Mouse (Mus musculus) urinary bladder, adult 18-20 months (tissue): ENCODE data around the gene Eef2k.

Source experiments
- DNase-seq, 2 experiments: peaks; one replicate each; pipeline ENCODE4 v3.0.0; 2022; ENCODE audit warnings: low spot score in 2 of 2, mixed read lengths in 2 of 2

Gene Eef2k

DNA sequence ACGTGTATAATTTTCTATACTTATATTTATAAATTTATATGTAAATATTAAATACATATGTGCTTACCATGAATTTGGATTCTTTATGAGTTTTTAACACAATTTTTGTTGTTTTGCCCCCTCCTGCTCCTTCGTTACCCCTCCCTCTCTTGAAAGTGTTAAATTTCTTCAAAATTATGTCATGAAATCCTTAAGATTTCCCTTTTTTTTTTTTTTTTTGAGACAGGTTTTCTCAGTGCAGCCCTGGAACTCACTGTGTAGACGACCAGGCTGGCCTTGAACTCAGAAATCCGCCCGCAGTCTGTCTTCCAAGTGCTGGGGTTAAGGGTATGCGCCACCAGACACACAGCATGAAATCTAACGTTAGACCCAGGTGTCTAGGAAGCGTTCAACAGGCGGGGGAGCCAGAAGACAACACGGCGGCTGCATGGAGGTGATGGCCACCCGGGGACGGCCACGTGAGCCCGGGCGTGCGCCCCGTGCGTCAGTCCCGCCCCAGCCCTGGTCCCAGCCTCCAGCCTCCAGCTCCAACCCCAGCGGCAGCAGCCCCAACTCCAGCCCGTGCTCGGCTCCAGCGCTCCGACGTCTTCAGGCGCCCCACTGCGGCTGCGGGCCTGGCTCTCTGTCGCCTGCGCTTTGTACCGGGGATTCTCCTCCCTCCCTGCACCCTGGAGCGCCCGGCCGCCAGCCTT is at the start of gene Eef2k:
Gene Eef2k, plus strand, starts transcription at position 487 of the 692 bp plus-strand sequence.
- DNase-seq: peak; percentile 80 to 91

DNA sequence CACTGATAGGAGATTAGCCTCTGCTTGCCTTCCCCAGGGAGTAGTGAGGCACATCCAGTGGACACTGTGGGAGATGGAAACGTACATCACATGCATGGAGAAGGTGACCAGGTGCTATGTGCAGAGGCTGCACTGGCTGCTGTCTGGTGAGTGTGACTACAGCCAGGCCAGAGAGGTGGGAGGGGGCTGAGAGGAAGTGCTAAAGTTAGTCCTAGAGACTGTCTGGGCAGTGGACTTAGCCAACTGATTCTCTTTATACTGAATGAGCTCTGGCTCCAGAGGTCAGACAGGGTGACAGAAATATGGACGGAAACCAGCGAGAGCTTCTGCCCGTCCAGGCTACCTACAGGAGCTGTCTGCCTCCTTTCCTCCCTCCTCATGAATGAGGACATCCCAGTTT is 47.1 kb upstream of the Eef2k start:
- DNase-seq: no peak

DNA sequence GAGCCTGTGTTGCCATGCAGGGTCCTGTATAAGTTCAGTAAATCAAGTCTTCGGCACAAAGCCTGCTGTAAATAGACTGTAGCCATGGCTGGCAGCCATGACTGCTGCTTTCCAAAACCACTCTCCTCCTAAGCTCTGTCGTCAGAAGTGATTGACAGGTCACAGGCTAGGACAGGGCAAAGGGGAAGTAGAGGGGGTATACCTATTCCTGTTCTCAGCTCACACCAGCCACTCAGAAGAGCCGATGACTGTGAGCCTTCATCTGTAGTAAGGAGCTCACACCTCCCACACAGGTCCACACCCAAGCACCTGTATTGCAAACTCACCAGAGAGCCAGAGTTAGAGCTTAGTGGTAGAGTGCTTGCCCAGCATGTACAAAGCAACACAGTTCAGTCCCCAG is 46.3 kb upstream of the Eef2k start:
- no peak for DNase-seq

DNA sequence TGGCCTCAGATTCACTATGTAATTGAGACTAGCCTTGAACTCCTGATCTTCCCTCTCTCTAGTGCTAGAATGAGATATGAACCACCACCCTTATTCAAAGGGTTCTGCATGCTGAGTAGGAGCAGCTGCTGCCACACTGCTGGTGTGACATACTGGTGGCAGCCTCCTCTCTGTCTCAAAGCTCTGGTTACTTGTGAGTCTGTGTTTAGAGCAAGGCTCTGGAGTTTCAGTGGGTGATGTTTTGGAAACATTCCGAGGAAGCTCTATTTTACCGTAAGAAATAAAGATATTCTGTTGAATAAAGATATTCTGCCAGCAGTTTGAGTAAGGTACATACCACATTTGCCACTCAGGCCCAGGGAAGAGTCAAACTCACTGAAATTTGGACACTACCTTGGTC is 39.4 kb upstream of the Eef2k start:
- DNase-seq: no peak

DNA sequence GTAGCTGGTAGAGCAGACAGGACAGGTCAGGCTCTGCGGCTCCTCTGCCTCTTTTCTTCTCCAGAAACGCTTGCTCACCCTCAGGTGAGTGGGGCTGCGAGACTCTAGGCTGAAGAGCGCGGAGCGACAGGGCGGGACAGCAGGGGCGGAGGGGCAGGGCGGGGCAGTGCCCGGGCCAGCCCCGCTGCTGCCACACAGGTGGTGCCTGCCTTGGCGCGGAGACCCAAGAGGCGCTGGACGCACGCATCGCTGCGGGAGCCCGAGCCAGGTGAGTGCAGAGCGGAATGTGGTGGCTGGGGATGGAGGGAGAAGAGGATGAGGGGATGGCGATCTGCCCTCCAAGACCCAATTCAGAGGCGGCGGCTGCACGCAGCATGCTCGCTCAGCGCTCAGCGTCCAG is 32.9 kb upstream of the Eef2k start:
- DNase-seq: no peak

DNA sequence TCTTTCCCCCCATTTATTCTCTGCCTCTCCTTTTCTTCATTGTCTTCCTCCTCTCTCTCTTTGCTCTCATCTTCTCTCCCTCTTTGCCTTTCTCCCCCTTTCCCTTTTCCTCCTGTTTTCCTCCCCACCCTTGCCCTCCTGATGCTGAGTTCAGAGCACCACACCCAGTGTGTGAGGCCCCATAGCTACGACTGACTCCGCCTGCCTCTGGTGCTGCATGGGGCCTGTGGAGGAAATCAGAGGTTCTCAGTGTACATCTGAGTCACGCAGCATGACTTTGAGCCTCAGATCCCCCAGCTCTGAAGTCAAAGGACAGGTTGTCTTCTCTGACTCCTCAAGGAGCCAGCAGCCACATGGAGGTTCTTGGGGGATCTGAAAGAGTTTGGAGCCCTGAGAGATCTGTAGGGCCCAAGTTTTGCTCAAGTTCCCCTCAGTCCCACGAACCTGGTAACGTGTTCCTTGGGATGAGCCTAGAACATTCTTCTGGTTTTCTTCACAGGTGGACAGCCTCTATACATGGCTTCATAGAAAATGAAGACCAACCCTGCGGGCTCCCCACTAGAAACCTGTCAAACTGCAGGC is 30.7 kb upstream of the Eef2k start, which contains the start of gene Gm5737:
Gene Gm5737, plus strand, starts transcription at position 532 of the 582 bp plus-strand sequence.
- DNase-seq: no peak

DNA sequence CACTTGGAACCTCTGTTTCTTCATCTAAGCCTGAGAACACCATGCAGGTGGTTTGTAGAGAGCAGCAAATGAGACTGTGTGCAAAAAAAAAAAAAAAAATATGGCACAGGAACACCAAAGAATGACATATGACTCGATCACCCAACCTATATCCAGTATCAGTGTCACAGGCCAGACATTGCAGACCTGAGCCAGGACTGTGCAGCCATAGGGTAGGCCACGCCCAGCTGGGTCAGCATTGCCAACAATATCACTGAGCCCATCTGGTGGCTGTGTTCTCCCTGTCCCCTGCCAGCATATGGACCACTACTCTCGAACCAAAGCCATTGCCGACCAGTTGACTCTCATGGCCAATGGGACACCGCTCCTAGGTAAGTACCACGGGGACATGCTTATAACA is 25.1 kb upstream of the Eef2k start:
- DNase-seq: no peak

DNA sequence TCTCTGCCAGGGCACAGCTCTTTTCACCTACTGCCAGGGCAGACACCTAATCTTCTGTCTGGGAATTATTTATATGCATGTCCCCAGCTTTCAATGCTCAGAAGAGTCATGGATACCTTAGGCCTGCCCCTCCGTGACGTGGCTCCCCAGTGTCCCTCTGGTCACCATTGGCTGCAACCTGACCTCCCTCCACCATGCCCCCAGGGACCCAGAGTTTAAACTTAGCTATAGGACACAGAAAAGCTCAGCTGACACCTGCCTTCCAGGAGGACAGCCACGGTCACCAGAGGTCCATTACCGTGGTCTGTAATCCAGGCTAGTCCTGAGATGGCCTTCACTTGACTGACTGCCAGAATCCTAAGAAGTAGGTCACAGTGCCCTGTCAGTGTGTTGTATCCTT is 23.2 kb upstream of the Eef2k start:
- no peak for DNase-seq

DNA sequence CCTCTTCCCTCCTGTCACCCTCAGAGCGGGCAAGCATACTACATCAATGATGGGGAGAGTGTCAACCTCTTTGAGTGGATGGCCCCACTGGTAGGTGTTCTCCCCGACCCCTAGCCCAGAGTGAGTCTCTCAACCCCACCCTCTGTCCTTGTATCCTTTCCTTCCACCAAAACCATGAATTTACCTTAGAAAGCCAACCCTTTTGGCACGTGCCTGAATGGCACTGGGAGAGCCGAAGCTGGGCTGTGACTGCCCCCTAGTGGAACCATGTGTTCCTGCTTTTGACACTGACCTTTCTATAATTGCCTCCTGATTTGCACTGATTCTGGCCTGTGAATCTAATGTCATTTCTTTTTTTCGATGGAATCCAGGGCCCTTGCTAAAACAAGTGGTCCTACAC is 19.4 kb upstream of the Eef2k start:
- peak in 1 of 2 experiments; percentile 31 for DNase-seq

DNA sequence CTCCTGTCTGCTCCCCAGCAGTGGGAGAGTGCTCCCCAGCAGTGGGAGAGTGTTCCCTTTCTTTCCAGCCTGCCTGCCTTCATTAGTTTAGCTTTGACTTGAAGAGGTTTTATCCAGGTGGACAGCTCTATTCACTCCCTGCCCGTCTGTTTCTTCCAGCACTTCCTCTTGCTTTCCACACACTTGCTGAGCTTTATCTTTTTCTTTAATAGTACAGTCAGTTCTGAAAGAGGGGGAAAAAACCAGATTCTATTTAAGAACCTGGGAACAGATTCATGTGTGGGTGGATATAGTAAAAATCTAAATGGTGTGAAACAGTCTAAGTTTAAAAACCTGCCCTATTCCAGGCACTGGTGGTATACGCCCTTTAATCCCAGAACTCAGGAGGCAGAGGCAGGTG is 17.5 kb upstream of the Eef2k start:
- no peak for DNase-seq

DNA sequence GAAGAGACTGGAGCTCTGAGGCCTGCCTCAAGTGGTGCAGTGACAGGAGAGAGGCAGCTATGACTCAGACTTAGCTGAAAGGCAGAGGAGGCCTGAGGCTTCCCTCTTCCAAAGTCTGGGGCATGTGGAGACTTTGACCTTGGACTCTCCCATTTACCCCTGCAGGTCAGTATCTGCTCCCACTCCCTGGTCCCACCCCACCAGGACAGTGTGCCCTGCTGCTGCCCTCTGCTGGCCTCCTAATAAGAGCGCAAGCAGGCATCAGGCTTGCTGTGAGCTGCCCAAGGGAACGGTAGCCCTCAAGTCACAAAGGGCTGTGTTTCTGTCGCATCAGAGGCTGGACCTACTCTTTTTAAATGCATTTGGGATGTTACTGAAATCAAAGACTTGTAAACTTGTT is 16.2 kb upstream of the Eef2k start:
- no peak for DNase-seq

DNA sequence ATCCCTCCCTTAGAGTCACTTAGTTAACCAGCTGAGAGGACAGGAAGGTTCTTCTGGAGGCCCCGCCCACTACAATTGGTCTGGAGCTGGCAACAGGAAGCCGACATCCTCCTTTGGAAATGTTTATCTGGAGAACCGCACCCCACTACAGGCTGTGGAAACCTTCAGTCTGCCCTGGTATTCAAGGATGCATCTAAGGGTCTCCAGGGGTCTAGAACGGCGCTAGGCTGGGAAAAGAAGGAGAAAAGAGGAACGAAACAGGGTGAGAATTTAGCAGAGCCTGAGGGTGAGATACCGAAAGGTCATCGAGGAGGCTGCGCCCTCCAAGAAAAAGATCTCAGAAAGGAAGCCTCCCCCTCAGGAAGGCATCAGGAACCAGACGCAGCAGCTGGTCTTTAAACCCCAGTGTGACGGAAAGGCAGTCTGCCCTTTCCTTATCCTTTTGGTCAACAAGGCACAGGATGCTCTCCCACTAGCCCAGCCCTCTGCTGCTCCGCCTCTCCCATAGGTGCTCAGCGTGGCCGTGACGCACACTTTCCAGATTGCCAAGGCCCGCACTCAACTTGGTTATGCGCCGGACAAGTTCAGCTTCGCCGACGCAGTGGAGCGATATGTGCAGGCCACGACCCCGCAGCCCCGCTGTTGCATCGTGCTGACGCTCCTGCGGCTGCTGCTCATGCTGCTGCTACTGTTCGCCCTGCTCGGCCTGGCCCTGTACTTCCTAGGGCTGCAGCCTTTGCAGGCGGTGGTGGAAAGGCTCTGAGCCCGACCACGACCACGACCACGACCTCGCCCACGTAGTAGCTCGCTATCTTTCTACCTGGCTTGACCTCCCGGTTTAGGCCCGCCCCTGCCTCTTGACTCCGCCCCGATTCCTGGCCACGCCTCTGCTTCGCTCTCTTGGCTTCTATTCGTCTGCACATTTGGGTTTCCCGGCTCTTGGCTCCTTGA is 11.9 kb upstream of the Eef2k start:
- peak; percentile 55 to 83 for DNase-seq

DNA sequence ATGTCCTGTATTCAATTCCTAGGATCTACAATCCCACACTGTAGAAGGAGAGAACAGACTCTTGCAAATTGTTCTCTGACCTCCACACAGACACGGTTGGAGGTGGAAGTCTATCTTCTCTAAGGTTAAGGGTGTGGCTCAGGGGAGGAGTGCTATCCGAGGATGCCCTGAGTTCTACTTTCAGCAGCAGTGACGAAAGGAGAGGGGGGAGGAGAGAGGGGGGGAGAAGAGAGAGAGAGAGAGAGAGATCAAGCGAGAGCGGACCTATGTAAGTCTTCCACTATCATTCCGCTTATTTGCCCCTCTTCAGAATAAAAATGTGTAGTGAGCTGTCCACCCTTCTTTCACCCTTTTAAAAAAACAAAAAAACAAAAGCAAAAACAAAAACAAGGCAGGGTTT is 8.2 kb upstream of the Eef2k start:
- DNase-seq: no peak

DNA sequence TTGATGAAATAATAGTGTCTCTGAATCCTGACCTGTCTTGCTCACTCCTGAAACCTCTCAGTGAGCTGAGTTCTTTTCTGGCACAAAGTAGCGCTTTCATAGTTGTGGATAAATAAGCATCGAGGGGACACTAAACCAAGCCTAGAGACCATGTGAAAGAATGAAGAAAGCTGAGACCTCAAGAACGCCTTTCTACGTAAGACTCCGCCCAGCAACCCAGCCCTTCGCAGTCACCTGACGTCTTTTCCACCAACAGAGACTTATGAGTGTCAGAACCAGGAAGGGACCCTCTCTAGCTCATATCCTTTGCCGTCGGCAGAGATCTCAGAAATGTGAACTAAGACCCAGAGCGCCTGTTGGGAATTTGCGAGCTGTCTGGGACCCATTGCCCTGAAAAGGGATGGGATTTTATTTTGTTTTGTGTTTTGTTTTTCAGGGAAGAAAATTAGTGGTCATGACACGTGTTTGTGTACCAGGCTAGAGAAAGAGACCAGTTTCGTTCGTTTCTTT is 7.7 kb upstream of the Eef2k start:
- DNase-seq: peak; percentile 56 to 64

DNA sequence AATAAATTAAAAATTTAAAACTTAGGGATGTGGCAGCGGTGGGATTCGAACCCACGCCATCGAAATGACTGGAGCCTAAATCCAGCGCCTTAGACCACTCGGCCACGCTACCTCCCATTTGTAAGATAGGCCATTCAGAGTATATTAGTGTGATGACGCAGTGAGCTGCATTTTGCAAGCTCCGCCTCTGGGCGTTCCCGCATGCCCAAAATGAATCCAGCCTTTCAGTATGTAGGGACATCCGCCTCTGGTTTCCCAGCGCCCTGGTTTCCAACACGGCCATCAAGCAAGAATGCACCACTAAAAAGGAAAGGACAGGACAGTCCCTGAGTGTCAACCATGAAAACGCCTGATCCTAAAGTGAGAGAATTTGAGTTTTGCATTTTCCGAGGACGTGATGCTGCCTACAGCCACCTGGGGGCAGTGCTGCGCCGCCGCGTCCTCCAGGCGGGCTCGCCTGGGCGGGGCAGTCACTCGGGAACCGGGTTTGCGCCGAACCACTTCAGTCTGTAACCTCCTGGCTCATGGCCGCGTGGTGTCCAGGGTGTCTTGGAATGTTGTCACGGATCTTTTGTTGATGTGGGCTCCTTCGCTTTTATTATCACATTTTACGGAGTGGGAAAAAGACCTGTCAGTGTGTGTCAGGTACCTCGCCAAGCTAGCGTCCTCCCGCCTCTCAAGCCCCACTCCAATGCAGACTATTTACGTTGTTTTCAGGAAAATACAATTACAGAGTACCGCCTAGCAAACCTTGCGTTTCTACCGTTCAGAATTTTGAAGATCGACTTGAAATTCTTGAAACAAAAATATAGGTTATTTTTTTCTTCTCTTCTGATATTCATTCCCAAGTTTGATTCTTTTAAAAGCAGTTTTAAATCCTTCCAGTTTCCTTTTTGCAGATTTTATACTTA is 6.9 kb upstream of the Eef2k start:
- DNase-seq: peak; percentile 93 to 96

DNA sequence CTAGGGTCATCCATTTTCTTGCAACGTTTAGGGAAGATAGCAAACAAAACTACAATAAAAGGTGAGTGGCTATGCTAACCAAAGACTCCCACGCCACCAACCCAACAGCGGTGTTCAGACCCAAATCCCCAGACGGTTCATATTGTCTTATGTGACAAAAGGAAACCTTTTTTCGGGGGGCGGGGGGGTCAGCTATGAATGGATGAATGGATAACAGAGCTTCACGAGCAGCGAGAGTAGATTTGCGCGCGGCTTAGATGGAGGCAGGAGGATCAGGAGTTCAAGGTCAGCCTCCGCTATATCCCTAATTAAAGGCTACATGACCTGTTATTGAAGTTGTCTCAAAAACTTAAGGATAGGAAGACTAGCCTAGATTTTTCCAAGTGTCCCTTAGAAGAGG is 6.3 kb upstream of the Eef2k start:
- DNase-seq: no peak

DNA sequence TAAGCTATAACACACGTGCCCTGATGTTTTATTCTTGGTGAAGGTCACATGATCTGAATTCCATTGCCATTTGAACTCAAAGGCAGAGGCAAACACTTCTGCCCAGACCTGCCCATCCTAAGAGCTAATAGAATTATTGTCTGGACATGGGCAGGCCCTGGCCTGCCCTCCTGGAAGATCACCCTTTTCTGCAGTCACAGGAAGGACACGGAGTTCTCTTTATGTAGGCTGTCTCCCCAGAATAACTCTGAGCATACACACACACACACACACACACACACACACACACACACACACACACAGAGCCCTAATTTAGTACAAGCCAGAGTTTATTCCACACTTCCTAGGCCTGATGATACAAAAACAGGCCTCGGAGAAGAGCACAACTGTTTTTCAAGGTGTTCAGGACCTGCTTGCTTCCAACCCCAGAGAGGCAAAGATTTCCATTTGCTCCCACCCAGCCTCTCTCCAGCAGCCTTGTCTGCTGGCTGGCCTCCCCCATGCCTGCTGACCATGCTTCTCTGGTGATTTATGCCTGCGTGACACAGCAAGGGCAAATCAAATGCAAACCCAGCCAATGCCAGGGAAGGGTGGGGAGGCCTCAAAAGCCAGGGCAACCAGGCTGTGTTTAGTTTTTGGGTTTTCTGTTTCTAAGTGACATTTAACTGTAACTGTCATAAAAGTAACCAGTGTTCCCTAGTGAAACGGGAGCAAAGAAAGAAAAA is 4.0 kb upstream of the Eef2k start:
- peak; percentile 34 to 67 for DNase-seq

DNA sequence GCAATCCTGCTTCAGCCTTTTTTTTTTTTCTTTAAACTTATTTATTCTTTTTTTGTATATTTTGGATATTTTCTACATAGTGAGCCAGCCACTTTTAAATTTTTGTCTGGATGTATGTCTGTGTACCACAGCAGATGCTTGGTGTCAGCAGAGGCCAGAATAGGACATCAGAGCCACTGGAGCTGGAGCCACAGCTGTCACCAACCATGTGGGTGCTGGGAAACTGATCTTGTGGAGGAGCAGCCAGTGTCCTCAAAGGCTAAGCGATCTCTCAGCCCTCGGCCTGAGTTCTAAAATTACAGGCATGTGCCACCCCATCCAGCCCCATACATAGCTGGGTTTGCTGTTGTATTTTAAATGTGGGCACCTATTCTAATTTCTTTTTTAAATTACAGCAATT is 2.8 kb upstream of the Eef2k start:
- no peak for DNase-seq

DNA sequence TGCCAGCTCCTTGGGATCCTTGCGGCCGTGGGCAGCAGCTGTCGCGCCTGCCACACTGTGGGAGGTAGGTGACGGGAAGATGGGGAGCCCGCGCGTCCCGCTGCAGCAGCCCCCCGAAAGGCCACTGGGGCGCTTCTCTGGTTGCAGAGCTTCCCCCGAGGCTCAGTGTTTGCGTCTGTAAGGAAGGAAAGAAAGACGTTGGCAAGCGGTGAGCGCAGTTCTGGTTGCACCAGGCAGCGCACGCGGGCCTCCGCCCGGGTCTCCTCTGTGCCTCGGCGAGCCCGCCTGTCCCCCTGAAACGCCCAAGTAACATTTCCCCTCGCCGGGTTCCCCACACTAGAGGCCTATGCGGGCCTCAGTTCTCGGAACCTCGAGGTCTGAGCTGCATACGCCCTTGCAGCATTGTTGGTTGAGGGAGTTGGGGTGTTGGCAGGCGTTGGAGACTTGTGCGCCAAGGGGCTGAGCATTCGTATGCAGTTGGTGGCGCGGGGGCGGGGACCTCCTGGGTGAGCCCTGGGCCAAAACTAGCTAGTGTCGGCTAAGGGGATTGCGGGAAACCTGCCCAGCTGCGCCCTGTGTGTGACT is 498 bp downstream of the Eef2k start:
- peak; percentile 72 to 84 for DNase-seq

DNA sequence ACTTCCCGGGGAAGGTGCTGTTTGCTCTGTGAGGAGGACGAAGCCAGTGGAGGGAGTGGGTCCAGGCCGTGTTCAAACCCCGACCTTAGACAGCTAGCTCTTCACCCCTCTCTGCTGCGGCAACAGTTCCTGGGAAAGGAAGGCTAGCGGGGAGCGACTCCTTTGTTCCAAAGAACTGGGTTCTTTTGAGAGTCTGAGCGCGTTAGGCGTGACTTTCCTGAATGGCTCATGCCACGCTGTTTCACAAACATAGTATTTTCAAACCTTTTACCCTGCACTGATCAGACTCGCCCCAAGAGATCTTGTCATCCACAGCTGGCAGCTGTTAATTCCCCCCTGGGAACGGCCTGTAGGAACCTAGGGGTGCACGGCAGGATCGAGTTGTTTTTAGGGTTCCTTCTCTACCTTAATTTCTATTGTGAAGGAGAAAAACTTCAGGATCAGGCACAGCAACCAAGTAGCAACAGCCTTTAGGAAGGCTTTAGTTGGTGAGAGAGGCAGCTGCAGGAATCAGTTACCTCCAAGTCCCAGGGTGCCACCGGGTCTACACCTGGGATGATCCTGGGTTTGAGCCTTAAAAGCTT is 1.3 kb downstream of the Eef2k start:
- peak in 1 of 2 experiments; percentile 39 for DNase-seq
